Mouse (Mus musculus) B cell, adult 67 days (primary cell): Measurements from ENCODE around the gene Vmn1r94. TPM values are rescaled to one million over a fixed set of nuclear protein-coding genes. Genes with fewer than 3 reads are reported as not detected.

Experiments used
- total RNA-seq, 2 experiments: library from RNA; stranded (reverse); gene quantifications; 4 replicates each; pipeline ENCODE4 v1.2.4; 2023

Vmn1r94 gene
- not detected for total RNA-seq

DNA sequence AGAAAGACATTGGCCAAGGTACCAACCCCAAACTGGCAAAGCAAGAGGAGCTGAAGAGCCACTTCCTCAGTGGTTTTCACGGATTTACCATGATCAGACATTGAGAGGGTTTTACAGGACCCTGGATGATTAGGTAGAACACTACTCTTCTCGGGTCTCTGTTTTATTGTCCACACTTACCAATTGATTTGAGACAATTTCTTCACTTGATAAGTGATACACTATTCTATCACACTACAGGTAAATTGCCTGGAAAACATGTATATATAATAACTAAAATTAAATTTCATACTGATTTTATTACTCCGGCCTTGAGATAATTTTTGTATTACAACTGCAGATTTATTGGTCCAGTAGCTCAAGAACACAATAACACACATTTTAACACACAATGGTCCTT is at the start of gene Vmn1r94:
Vmn1r94 (minus strand) TSS at position 101 of the 400 bp plus-strand sequence.

DNA sequence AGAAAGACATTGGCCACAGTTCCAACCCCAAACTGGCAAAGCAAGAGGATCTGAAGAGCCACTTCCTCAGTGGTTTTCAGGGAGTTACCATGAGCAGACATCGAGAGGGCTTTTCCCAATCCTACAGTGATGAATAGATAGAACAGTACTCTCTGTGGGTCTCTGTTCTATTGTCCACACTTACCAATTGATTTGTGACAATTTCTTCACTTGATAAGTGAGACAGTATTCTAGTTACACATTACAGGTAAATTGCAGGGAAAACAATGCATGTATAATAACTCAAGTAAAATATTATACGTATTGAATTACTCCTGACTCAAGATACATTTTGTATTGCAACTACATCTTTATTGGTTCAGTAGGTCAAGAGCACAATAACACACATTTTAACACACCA is 37.3 kb upstream of the Vmn1r94 start, which contains the start of gene Gm6164:
Gm6164 (minus strand) TSS at position 101 of the 400 bp plus-strand sequence.

DNA sequence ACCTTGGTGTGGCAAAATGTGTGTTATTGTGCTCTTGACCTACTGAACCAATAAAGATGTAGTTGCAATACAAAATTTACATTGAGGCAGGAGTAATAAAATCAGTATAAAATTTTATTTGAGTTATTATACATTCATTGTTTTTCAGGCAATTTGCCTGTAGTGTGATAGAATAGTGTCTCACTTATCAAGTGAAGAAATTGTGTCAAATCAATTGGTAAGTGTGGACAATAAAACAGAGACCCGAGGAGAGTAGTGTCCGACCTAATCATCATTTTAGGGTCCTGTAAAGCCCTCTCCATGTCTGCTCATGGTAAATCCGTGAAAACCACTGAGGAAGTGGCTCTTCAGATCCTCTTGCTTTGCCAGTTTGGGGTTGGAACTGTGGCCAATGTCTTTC is 25.2 kb upstream of the Vmn1r94 start, which contains the start of gene Vmn1r95:
Vmn1r95 (plus strand) TSS at position 301 of the 400 bp plus-strand sequence.

DNA sequence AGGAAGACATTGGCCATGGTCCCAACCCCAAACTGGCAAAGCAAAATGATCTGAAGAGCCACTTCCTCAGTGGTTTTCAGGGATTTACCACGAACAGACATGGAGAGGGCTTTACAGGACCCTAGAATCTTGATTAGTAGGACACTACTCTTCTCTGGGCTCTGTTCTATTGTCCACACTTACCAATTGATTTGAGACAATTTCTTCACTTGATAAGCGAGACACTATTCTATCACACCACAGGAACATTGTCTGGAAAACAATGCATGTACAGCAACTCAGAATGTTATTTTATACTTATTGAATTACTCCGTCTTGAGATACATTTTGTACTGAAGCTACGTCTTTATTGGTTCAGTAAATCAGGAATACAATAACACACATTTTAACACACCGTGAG is 29.2 kb downstream of the Vmn1r94 start, which contains the start of gene Vmn1r93:
Vmn1r93 (minus strand) TSS at position 101 of the 400 bp plus-strand sequence.

DNA sequence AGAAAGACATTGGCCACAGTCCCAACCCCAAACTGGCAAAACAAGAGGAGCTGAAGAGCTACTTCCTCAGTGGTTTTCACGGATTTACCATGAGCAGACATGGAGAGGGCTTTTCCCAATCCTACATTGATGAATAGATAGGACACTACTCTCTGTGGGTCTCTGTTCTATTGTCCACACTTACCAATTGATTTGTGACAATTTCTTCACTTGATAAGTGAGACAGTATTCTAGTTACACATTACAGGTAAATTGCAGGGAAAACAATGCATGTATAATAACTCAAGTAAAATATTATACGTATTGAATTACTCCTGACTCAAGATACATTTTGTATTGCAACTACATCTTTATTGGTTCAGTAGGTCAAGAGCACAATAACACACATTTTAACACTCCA is 45.7 kb downstream of the Vmn1r94 start, which contains the start of gene Gm16442:
Gm16442 (minus strand) TSS at position 101 of the 400 bp plus-strand sequence.

Other genes starting within 250 kb of the Vmn1r94 start
- 10 to 100 TPM; 20.9 to 22.8 TPM for gene Pvr, start 247.2 kb downstream of the Vmn1r94 start, total RNA-seq
- gene Igsf23, start 217.6 kb downstream of the Vmn1r94 start, total RNA-seq: not detected
- gene Ceacam20, start 203.0 kb downstream of the Vmn1r94 start, total RNA-seq: not detected
- gene Nlrp9b, start 176.9 kb downstream of the Vmn1r94 start, total RNA-seq: not detected
- not detected for gene Vmn1r91, start 68.7 kb downstream of the Vmn1r94 start, total RNA-seq
- not detected for gene Gm16442, start 45.8 kb downstream of the Vmn1r94 start, total RNA-seq
- not detected for gene Vmn1r93, start 29.3 kb downstream of the Vmn1r94 start, total RNA-seq
- gene Vmn1r95, start 25.3 kb upstream of the Vmn1r94 start, total RNA-seq: not detected
- gene Gm6164, start 37.2 kb upstream of the Vmn1r94 start, total RNA-seq: not detected
- gene Gm4498, start 65.5 kb upstream of the Vmn1r94 start, total RNA-seq: not detected
- not detected for gene Gm5890, start 94.5 kb upstream of the Vmn1r94 start, total RNA-seq
- not detected for gene Gm4133, start 165.7 kb upstream of the Vmn1r94 start, total RNA-seq
- not detected for gene Gm5728, start 207.0 kb upstream of the Vmn1r94 start, total RNA-seq
- gene Vmn1r100, start 249.6 kb upstream of the Vmn1r94 start, total RNA-seq: not detected